Mouse (Mus musculus) cerebellum, adult 9-11 months (tissue): ENCODE measurements around the gene Slc45a3.

Experiments
- DNase-seq: peaks from one replicate; pipeline ENCODE4 v3.0.0; 2022

Gene Slc45a3

GRCm38 (mm10) chr1:132000506-132000905 is 37.7 kb downstream of the Slc45a3 start:
- no peak for DNase-seq

DNA sequence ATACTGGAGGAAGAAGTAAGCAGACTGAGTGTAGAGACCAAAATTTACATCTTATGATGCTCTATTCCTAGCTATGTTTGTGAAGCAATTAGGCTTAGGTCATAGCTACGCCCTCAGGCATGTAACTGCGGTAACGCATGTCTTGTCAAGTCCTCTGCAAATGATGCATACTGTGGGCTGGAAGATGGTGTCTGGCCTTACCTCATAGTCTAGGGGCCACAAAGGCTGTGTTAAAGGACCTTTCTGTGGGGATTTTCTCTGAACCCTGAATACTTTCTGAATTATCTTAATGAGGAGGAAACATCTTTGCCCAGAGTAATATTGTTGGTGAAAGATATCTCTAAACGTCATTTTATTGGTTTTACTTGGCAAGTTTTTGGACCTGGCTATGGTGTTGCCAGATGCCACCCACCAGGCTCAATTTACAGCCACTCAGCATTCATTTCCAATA is 39.1 kb downstream of the Slc45a3 start:
- DNase-seq = no peak

GRCm38 (mm10) chr1:132003111-132003510 is 40.3 kb downstream of the Slc45a3 start:
- DNase-seq = no peak

- DNase-seq = no peak
These were observed 41.0 kb downstream of the Slc45a3 start for GRCm38 (mm10) chr1:132003817-132004216.

- DNase-seq = no peak
These were observed 41.9 kb downstream of the Slc45a3 start for GRCm38 (mm10) chr1:132004574-132005180.

DNA sequence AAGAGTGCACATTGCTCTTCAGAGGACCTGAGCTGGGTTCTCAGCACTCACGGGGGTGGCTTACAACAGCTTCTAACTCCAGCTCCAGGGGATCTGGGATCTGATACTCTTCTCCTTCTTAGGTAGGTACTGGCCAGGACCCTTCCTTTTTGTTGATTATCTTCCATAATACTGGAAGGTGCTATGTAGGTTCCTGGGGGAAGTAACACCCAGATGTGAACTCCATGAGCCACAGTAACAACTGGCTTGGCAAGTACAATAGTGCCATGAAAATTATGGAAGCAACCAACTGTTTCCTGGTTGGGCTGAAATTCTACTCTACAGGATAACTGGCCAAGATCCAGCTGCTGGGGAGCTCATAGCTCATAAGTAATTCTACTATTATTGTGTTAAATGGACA is 42.7 kb downstream of the Slc45a3 start:
- no peak for DNase-seq

DNA sequence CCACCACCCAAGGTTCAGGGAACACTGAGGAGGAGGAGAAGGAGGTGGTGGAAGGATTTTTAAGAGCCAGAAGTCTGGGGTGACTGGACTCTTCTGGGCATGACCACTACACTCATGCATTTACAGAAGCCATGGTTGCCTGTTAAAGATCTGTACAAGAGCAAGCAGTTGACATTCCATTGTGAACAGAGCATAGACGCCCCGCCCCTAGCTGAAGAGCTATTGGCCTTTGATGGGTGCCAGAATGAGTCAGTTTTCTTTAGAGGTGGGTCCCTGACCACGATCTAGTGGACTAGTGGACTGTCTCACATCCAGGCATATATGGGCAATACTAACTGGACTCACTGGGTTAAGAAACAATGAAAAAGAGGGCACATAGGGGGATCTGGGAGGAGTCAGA is 43.3 kb downstream of the Slc45a3 start:
- no peak for DNase-seq

DNA sequence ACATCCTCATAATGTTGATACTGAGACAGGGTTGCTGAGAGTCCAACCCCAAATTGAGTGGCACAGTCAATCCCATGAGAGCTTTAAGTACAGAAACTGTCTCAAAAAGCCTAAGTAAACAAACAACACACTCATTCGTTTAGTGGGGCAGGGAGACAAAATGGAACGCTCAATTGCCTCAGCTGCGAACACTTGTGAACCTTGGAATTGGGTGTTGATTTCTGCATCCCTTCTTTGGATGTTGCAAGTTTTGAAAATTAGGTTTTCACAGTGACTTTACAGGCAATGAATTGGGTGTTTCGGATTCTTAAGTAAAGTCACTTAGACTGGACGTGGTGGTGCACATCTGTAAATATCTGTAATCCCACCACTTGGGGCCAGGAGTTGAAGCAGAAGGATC is 44.0 kb downstream of the Slc45a3 start:
- no peak for DNase-seq

- DNase-seq = peak; percentile 87
These were observed 44.6 kb downstream of the Slc45a3 start, which contains the start of gene Elk4 for GRCm38 (mm10) chr1:132007282-132007815. Elk4 (plus strand) TSS chr1:132007607.

GRCm38 (mm10) chr1:132007828-132008827 is 45.4 kb downstream of the Slc45a3 start:
- DNase-seq = peak; percentile 78

GRCm38 (mm10) chr1:132008881-132009644 is 46.3 kb downstream of the Slc45a3 start:
- DNase-seq = no peak

- no peak for DNase-seq
These were observed 48.1 kb downstream of the Slc45a3 start for GRCm38 (mm10) chr1:132010632-132011501.

DNA sequence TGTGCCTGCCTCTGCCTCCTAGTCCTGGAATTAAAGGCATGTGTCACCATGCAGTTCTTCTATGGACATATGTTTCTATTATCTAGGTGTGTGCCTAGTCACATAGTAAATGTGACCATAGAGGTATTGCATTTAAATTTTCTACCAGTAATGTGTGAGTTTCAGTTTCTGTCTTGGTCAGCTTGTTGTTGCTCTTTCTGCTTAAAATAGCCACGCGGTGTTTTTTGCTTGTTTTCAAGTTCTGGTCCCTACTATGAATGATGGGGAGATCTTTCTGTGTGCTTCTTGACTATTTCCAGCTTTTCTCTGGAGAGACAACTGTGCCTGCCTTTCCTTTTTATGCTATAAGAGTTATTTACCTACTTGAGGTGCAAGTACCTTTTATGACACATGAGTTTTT is 49.0 kb downstream of the Slc45a3 start:
- no peak for DNase-seq

DNA sequence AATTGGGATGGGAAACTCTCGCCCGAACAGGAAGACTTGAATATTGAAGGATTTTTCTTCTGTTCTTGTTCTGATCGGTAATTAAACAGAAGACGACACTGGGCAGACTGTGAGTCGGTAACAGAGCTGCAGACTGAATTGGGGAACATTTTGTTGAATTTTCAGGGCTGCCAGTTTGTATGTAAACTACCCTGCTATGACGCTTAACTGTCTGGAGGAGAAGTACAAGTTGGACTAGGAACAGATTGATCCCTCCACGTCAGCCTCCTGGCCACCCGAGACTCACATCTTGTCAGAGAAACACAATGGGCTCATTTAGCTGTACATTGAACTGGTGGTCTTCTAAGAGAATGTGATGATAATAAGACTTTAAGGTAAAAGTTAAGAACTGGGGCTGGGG is 50.1 kb downstream of the Slc45a3 start:
- DNase-seq = no peak

- no peak for DNase-seq
These were observed 52.0 kb downstream of the Slc45a3 start for GRCm38 (mm10) chr1:132014800-132015199.

DNA sequence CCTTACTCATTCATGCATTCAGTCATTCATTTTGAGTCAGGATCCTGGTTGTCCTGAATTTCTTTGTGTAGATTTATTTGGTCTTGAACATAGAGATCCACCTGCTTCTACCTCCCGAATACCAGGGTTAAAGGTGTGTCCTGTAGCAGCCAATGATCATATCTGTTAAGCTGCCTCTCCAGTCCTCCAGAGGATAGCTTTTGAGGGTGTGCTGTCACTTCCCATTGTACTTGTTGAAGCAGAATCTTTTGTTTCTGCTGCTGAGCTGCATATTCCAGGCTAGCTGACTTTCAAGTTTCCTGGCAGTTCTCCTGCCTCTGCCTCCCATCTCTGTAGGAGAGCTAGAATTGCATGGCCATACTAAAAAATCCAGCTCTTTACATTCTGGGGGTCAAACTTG is 53.9 kb downstream of the Slc45a3 start:
- no peak for DNase-seq

DNA sequence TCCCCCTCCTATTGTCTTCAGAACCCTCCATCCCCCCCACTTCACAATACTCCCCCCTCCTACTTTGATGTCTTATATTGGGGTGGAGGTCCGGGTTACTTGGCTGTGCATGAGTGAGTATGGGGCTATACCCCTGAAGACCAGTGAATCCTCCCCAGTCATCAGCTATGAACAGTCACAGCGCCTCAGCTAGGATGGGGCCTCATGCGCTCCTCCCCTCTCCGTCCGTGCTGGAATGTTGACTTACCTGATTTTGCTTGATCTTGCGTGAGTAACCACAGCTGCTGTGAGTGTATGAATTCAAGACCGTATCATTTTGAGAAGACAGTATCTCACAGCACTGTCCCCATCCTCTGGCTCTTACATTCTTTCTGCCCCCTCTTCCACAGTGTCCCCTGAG is 57.1 kb downstream of the Slc45a3 start:
- DNase-seq = no peak

- no peak for DNase-seq
These were observed 59.3 kb downstream of the Slc45a3 start for GRCm38 (mm10) chr1:132022107-132022506.

GRCm38 (mm10) chr1:132026925-132027646 is 64.3 kb downstream of the Slc45a3 start:
- no peak for DNase-seq

- DNase-seq = no peak
These were observed 65.2 kb downstream of the Slc45a3 start for GRCm38 (mm10) chr1:132027978-132028377.

DNA sequence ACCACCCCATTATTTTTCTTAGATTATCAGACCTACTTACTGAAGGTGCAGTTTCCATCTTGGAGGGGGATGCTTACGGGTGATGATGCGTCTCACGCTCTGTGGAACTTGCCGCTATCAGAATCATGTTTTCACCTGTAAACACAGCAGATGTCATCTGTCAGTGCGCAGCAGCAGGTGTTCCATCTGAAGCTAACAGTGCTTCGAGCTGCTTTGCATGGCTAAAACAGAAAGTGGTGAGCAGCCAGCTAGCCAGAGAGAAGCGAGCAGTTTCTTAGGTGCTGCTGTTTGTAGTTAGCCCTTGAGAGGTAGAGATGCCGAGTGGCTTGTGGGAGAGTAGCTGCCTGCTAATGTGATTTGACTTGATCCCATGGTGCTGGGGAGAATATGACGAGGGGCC is 65.6 kb downstream of the Slc45a3 start:
- DNase-seq = no peak
